Mouse (Mus musculus): ENCODE data around the gene Ccdc28b.

Gene Ccdc28b

DNA sequence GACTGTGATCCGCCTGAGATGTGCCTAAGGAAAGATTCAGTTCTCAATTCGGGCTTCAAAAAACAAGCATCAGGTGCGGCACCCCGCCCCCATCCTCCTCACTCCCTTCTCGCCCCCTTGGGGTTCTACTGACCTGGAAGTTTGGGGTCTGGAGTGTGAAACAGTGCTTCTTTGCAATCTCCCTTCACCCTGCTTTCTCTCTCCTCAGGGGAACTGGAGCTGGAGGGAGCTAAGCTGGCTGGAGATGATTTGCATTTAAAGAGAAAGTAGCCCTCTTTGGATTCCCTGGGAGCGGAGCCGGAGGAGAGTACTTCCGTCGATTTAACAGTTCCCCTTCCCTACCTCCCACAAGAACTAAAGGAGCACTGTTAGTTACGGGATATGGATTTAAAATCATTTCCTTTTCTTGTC, at the start of gene Ccdc28b:
Gene Ccdc28b, minus strand, starts transcription at position 267 of the 411 bp plus-strand sequence.
- DNase-seq: peak; percentile 97

DNA sequence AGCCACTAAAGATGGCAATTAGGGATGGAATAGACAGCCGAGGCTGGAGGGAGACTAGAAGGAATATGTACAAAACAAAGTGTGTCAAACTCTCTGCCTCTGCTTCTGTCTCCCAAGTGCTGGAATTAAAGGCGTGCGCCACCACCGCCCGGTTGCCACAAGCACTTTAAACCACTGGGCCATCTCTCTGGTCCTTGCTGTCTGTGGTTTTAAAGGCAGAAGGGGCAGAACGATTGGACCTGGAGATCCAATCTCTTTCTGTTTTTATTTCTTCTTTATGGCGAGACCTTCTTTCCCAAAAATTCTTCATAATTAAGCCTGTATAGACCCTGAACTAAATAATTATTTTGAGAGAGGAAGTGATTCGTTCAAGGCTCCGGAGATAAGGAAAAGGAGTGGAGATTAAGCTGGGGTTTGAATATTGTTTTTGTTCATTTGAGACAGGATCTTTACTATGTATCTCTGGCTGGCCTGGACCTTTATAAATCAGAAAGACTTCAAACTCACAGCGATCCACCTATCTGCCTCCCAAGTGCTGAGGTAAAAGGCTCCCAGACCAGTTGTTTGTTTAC, 49.2 kb upstream of the Ccdc28b start:
- no peak for DNase-seq

DNA sequence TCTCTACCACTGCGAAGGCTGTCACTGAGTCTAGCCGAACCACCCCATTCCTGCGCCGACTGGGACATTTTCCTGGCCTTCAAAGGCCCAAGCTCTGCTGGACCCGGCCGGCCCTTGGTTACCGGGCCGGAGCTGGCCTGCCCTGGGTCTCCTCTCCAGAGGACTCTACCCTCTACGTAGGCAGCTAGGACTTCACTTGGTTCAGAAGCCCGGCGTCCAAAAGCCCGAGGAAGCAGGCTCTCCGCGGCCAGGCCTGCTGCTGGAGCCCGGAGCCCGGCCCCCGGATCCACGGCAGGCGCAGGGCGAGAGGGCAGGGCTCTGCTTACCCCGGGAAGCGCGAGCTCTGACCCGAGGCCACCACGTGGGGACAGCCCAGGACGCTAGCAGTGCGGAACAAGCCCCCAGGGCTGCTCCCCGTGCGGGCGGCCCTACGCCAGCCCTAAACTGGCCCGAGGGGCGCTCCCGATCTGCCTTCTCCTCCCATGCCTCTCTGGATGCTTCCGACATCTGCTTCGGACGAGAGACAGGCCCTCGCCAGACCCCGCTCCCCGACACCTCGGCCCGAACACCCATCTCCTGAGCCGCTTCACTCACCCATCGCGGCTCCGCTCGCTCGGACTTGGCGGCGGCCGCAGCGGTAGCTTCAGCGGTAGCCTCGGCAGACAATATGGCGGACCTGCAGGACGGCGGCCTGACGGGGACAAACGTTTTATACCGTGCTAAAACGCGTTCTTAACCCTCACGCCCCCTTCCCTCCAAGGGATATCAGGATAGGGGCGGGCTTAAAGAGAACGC, 48.5 kb upstream of the Ccdc28b start, which contains the start of gene Kpna6:
Gene Kpna6, minus strand, starts transcription at position 685 of the 795 bp plus-strand sequence.
- DNase-seq: peak; percentile 99

DNA sequence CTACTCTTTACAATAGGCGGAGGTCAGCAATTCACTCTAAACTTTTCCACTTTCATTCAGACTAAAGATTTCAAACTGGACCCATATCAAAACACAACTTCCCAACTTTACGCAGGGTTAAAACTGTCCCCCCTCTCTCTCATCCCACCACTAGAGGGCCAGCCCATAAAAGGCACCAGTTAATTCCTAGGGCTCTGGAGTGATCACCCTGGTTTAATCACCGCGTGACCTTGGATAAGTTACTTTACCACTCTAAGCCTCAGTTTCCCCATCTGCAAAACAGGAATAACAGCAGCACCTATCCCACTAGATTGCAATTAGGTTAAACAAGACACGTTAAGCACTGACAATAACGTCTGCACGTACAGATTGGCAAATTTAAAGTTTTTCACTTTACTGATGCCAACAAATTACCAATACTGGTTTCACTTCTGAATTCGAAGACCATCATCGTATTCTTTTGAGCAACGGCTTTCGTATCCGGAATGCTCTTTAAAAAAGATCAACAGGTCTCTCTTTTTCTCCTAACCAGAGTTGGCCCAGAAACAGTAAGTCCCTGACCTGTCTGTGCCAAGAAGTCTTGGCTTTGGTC, 47.8 kb upstream of the Ccdc28b start:
- DNase-seq: peak; percentile 96

DNA sequence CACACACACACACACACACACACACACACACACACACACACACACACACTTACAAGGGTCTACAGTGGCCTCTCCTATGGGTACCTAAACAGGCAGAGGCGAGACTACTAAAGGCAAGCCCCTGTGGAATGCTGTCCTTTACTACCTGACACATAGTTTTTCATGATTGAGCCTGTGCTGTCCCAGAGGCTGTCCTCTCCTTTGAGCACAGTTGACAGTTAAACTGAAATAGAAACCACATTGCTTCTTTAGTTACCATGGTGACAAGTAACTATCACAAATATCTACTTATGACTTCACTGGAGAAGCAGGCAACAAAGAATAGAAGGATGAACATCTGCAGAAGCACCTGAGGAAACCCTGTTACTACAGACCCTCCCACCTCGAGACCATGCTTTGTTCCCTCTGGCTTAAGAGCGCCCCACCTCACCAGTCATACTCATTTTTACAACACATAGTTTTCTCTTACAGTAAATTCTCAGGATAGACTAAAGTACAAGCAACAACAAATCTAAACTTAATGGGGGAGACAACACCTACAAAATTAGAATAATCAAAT, 38.6 kb upstream of the Ccdc28b start:
- DNase-seq: no peak

DNA sequence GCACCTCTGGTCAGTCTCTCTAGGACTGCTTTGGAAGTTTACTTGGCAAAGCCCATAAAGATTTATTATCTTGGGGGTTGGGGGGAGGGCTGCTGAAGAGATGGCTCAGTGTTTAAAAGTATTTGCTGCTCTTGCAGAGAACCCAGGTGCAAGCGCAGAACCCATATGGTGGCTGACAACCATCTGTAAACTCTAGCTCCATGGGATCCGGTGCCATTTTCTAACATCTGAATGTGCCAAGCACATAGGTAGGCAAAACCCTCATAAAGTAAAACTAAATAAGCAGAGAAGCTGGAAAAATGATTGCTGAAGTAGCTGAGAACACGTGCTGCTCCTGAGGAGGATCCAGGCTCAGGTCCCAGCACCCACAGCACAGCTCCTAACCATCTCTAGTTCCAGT, 37.8 kb upstream of the Ccdc28b start:
- no peak for DNase-seq

DNA sequence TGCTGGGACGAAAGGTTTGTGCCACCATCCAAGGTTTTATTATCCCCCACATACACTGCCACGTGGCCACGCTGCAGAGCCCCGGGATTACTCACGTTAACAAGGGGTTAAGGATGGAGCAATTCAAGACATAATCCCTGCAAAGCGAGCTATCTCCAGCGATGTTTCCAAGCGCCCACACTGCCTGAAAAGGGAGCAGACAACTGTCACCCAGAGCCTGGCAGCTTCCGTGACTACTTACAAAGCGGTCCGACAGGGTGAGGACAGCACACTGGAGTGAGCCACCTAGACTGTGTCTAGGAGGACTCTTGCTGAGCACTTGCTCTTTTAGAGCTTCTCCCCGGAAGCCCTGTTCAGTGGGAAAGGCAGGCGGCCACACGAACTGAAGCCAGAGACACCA, 31.0 kb upstream of the Ccdc28b start:
- no peak for DNase-seq

DNA sequence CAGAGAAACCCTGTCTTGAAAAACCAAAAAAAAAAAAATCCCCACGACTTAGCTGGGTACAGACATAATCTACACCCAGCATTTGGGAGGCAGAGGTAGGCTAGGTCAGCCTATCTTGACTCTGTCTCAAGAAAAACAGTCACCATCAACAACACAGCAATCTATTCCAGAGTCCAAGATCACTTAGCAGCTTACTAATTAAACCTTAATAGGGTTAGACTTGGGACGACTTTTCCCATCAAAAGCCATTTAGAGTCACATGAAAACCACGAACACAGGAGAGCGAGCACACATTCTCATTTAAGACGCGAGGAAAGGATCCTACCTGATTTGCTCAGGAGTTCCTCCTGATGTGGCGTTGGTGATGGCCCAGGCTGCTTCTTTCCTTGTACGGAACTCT, 26.6 kb upstream of the Ccdc28b start:
- DNase-seq: no peak

DNA sequence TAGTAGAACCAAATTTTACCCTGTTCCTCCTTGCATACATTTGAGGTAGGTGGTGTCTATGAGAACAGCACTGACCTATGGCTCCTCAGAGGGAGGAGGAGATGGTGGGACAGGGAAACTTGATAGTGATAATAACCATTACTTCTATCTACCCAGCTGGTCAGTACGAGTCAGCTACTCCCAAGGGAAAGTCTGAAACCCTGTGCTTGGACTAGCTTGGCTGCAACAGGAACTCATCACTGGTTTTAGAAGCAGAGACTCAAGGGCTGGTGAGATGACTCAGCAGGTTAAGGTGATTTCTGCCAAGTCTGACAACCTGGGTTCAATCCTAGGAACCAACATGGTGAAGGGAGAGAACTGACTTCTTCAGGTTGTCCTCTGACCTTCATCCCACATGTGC, 24.9 kb upstream of the Ccdc28b start:
- no peak for DNase-seq

DNA sequence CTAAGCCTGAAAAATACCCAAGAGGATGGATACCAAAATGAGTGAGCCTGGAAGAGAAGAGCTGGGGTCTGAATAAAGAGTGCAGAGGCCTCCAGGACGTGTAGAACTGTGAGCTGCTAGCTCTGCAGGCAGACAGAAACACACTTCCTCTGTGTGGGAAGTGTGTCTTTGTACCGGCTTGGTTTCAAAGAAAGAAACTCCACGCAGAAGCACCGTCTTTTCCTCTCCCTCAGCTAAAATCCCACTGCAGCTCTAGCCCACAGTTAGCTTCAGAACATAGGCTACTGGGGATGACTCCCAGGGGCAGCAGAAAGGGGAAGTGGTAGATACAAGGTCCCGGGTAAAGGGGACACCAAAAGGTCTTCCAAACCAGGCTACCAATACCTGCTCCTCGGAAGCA, 21.5 kb upstream of the Ccdc28b start:
- peak; percentile 82 for DNase-seq

DNA sequence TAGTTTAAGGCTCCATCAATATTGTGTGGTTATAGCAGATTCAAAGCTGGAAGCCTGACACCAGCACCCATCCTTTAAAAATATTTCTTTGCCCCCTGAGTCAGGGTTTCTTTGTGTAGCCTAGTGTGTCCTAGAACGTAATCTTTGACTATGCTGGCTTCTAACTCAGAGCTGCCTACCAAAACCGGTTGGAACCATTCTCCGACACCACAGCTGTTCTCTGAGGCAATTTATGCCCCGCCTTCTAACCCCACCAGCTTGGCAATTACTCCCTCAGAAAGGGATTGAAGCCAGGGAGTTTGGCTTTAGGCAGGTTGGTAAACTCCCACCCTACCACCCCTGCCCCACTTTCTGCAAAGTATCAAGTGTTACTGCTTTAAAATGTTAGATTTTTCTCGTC, 18.0 kb upstream of the Ccdc28b start:
- peak; percentile 90 for DNase-seq

DNA sequence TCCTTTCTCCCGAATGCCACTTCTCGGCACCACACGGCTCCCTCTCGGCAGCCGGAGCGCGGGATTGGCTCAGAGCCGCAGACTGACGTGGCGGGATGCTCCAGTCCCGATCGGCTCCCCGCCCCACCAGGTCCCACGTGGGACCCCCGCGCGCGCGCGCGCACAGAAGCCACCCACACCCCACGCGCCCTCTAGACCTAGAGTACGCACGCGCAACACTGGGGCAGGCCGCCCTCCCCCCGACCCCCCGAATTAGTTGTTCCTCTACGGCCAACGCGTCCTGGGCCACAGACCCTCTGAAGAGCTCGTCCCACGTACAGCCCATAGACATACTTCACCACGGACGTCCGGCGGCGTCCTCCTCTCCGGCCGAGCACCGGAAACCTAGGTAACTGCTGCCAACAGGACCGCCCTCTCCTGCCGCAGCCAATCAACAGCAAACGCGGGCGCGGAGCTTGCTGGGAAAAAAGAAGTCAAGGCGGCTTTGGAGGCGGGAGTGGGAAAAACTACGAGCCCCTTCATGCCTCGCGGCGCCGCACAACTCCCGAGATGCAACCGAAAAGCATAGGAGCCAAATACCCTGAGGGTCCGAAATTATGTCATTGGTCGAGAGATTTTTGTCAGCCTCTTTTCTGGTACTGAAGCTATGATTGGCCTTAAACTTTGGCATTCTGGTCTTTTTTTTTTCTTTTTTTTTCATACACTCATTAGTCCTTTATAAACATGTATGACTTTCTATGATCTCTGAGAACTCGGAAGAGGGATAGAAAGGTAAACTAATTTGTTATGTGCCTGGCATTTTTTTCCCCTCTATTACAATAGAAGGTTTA, 17.1 kb upstream of the Ccdc28b start, which contains the start of gene Txlna:
Gene Txlna, minus strand, starts transcription at position 428 of the 830 bp plus-strand sequence.
- peak; percentile 100 for DNase-seq

DNA sequence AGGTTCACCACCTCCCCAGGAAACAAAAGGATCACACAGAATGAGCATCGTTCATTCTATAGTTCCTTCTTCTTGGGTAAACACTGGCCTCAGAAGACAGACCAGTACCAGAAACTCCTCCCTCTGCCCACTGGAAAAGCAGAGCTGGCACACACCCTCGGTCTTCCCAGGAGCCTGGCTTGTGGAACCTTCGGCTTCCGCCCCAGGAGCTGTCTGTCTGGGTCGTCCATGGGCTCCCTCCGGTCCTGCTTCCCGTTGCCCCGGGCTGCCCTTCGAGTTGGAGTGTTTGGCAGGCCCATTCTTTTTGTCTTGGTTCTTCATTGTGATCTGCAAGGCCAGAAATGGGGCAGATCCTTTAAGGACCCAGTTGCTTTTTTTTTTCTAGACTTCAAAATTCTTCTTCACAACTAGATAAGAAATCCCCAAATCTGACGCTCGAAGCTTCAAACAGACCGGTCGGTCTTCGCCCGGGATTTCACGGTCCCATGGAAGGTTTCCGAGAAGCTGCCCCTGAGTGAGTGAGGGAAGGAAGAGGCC, 16.4 kb upstream of the Ccdc28b start:
- peak; percentile 96 for DNase-seq

DNA sequence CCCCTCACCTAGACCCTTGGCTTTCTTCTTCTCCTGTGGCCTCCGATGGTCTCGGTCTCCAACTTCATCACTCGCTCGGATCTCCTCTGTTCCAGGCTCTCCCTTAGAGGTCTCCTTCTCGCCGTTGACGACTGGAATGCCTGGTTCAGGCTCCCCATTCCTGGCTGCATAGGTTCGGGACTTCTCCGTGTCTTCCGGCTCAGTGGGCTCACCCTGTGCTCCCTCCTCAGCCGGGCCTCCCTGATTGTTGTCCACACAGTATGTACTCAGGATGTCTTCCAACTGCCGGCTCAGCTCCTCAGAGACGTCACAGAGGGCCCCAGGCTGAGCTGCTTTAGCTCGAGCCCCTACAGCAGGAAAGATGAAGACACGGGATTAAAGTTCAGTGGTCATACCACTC, 15.5 kb upstream of the Ccdc28b start:
- peak; percentile 90 for DNase-seq

DNA sequence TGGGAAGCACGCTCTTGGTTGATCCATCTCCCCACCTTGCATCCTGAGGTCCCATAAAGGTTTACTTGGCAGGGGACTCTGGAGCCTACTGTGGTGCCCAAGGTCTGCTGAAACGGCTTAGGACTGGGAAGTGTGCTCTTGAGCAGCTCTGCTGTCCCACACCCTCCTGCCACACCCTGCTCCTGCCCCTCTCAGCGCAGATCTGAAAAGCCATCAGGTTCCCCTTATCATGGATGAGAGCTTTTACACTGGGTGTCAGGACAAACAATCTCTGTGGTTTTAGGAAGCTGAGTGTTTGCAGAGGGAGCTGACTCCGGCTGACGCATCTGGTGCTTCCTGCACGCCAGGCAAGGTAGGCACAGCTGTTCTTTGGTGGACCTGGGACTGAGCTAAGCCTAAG, 10.1 kb upstream of the Ccdc28b start:
- no peak for DNase-seq

DNA sequence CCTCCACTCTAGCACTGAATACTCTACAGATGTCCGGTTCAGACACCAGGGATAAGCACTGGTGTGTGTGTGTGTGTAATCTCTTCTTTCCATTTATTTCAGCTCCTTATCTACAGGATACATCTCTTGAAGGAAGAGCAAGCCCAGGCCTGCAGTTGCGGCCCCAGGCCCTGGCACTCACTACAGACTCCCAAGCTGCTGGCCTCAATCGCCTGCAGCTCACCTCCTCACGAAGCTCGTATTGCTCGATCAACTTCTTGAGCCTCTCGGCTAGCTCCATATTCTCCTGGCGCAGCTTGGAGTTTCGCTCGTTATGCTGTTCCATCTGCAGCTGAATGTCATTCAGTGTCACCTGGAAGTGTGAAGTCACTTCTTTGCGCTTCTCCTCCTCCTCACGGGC, 8.1 kb upstream of the Ccdc28b start:
- DNase-seq: no peak

DNA sequence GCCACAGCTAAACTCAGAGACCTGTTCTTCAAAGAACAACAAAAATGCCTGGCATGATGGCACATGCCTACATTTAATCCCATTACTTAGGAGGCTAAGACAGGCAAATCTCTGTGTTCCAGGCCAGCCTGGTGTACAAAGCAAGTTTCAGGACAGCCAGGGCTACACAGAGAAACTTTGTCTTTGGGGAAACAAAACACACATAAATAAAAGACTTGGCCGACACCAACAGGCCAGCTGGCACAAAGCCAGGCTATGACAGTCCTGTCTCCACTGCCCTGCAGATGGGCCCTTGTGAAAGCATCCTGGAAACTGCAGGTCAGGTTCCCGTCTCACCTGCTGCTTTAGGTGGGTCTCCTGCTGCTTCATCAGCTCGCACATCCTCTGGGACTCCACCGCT, 7.2 kb upstream of the Ccdc28b start:
- no peak for DNase-seq

DNA sequence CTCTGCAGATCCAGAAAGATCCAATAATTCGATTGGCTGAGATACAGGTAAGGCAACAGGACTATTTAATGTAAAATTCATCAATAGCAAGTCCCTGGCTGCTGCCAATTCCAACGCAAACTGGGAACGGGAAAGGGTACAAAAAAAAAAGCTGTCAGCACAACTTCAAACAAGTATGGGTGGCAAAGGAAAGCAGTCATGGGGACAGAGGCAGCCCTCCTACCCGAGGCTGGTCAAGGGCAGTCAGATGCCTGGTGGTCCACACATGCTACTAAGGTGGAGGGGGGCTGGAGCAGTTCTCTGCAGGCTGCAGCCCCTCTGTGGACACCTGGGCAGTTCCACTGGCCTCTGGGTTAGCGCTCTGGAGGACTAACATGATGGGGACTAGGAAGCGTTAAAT, 2.3 kb upstream of the Ccdc28b start:
- no peak for DNase-seq

DNA sequence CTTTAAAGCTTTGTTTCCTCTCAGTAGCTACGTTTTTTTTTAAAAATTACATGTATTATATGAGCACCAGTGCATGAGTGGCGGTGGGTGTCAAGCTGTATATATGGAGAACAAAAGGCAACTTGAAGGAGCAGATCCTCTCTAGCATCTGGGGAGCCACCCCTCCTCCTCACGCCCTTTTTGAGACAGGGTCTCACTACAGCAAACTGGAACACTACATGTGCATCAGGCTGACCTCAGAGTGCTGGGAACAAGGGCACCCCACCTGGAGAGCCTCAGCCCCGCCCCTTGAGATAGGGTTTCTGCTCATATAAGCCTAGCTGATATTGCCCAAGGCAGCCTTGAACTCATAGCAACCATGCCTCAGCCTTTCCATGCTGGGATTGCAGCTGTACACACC, 1.7 kb upstream of the Ccdc28b start:
- DNase-seq: no peak

DNA sequence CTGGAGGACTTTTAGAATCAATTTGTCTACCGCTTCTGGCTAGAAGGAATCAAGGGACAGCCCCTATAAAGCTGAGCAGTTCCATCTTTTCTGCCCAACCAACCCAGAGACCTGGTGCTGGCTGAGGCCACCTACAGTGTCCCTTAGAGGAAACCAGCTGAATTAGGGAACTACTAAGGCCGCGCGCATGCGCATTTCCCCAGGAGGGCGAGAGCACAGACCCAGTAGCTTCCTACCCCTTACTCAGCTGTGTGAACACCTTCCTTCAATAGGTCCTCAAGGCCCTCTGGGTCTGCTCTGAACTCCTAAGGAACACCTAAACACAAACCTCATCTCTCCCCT, 1.3 kb upstream of the Ccdc28b start:
- DNase-seq: peak; percentile 98

DNA sequence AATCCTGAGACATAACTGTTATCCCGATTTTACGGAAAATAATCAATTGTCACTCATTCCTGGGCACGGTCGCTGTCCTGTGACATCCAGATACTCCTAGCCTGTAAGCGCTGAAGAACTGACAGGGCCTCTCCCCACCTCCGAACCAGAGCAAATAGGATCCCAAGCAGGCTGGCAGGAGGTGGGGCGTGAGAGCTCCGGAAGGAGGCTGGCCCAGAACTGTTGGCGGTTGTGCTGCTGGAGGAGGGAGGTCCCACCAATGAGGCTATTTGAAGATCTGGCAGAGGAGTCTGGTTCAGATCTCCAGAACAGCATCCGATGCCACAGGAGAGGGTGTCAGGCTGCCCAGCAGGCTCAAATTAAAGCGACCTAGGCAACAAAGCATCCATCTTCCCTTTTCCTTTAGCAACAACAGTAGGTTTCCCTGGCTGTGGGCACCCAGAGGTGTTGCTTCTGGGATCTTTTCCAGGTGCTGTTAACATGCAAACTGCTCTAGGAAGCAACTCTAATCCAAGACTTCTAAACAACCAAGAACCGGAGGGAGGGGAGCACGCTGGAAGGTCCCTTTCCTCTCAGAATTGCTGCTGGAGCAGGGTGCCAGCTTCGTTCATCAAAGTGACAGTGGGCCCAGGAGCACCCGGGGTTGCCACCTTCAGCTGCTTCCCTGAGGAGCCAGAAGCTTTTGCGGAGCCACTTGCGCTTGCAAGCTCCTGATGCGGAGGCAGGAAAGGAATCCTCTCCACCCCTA, 708 bp upstream of the Ccdc28b start:
- peak; percentile 100 for DNase-seq
